Mouse (Mus musculus): ENCODE measurements at regions not wholly inside any gene's neighbourhood (a gene's known extent, or its start where the extent isn't known, plus 50 kb on each side); places are given as distances from the start of the nearest gene placed in this dataset.

GRCm38 (mm10) chr2:94500649-94501048 lies 62.7 kb upstream of the Api5 start:
- H3K9ac ChIP-seq (ENCODE audit: low read depth, low read length), result no peak overlapping the region
- 49% methylated on average over 2 of the region's 2 CpGs for WGBS
- H3K9me3 ChIP-seq (ENCODE audit: control insufficient read depth, low read length), result no peaks in the 10 kb centered on the region
- no peaks in the 10 kb centered on the region for H3K4me1 ChIP-seq (replicated peaks; ENCODE audit: control insufficient read depth, insufficient read depth, low read length)
- H3K36me3 ChIP-seq (ENCODE audit: control insufficient read depth, insufficient read depth, low read length), result no peaks in the 10 kb centered on the region
- H3K4me3 ChIP-seq (ENCODE audit: low read depth, low read length), result no peak overlapping the region
- DNase-seq (ENCODE audit: low spot score) (peak; percentile 17), ATAC-seq (ENCODE audit: low FRiP score) (no peak)
- no peak overlapping the region for H3K27ac ChIP-seq (ENCODE audit: low read depth, low read length)
- no peaks in the 10 kb centered on the region for H3K27me3 ChIP-seq (ENCODE audit: control insufficient read depth, insufficient read depth, low read length)
- no peak overlapping the region for H3K4me2 ChIP-seq (replicated peaks; ENCODE audit: low read depth, low read length)

- no peak for DNase-seq (ENCODE audit: low spot score)
- no peak for ATAC-seq (ENCODE audit: low FRiP score)
- no peak overlapping the region for H3K4me2 ChIP-seq (replicated peaks; ENCODE audit: low read depth, low read length)
- H3K36me3 ChIP-seq (ENCODE audit: control insufficient read depth, insufficient read depth, low read length), result no peaks in the 10 kb centered on the region
- H3K27ac ChIP-seq (ENCODE audit: low read depth, low read length), result no peak overlapping the region
- WGBS, result 84% methylated on average over 2 of the region's 2 CpGs
- H3K9me3 ChIP-seq (ENCODE audit: control insufficient read depth, low read length), result no peaks in the 10 kb centered on the region
- no peak overlapping the region for H3K4me3 ChIP-seq (ENCODE audit: low read depth, low read length)
- H3K9ac ChIP-seq (ENCODE audit: low read depth, low read length), result no peak overlapping the region
- H3K27me3 ChIP-seq (ENCODE audit: control insufficient read depth, insufficient read depth, low read length), result no peaks in the 10 kb centered on the region
- H3K4me1 ChIP-seq (replicated peaks; ENCODE audit: control insufficient read depth, insufficient read depth, low read length), result no peaks in the 10 kb centered on the region
These were observed 60.6 kb upstream of the Api5 start for GRCm38 (mm10) chr2:94498516-94498915.

Measured in hindbrain, embryonic 11.5 days (tissue).